Mouse (Mus musculus) lung, embryonic 15.5 days (tissue): ENCODE data around the gene Gria4. TPM values are rescaled to one million over a fixed set of nuclear protein-coding genes. Genes with fewer than 3 reads are reported as not detected.
"Not testable (repeated sequence)": the region's sequence is repeated elsewhere in the genome, so short reads cannot be mapped to it uniquely, and the experiment has no call there.

Experiments
- ATAC-seq: fragments of 200-750 bp; cut with Nextera tagmentation; 2 replicates; pipeline ENCODE4 v1.8.0; 2017; ENCODE audit warnings: moderate number of reproducible peaks, borderline replicate concordance; ENCODE audit not compliant: low FRiP score, low TSS enrichment; ENCODE audit errors: extremely low read depth
- H3K27ac ChIP-seq: fragments of 300-500 bp; sonication (generic); 2 replicates; pipeline ENCODE4 v1.5.1; 2015; ENCODE audit warnings: moderate library complexity, mild to moderate bottlenecking, inconsistent platforms
- H3K27me3 ChIP-seq: fragments of 300-500 bp; sonication (generic); 2 replicates; pipeline ENCODE4 v1.6.1; 2015; ENCODE audit warnings: inconsistent platforms
- H3K36me3 ChIP-seq: fragments of 300-500 bp; sonication (generic); 2 replicates; pipeline ENCODE4 v1.6.1; 2015; ENCODE audit warnings: inconsistent platforms
- H3K4me1 ChIP-seq: fragments of 300-500 bp; sonication (generic); 2 replicates; pipeline ENCODE4 v1.6.1; 2015; ENCODE audit warnings: inconsistent platforms
- H3K4me2 ChIP-seq: fragments of 300-500 bp; sonication (generic); 2 replicates; pipeline ENCODE4 v1.6.1; 2015; ENCODE audit warnings: inconsistent platforms, mild to moderate bottlenecking, moderate library complexity
- H3K4me3 ChIP-seq: fragments of 300-500 bp; sonication (generic); 2 replicates; pipeline ENCODE4 v1.5.1; 2015; ENCODE audit warnings: mild to moderate bottlenecking, inconsistent platforms
- H3K9ac ChIP-seq: fragments of 300-500 bp; sonication (generic); 2 replicates; pipeline ENCODE4 v1.6.1; 2015; ENCODE audit warnings: inconsistent platforms
- H3K9me3 ChIP-seq: fragments of 300-500 bp; sonication (generic); 2 replicates; pipeline ENCODE4 v1.6.1; 2016; ENCODE audit warnings: inconsistent platforms
- WGBS: fragments of 180-500 bp; shearing (Covaris S2); methylation state at CpG from one replicate; pipeline ENCODE4 v1.1.7; 2015; 5-methylcytosine and 5-hydroxymethylcytosine counted together
- microRNA-seq: library from miRNA; unstranded; fragments of <30 nt; microRNA quantifications from one replicate; pipeline ENCODE4, GENCODE M21; 2016
- polyA plus RNA-seq: library from polyadenylated mRNA; unstranded; fragments of >200 nt; fragmentation: Nextera tagmentation; extraction: Ambion mirVana; gene quantifications from 2 replicates; pipeline ENCODE4 v1.2.1, GENCODE M21; 2015

Gria4 gene
- polyA plus RNA-seq, 1 experiment from 2014 or later = 0.65 TPM

GRCm38 (mm10) chr9:4442908-4443307 is 353.1 kb downstream of the Gria4 start:
- Histone ChIP-seq H3K36me3 (no peaks in the 10 kb centered on the region), H3K4me3 (no peak overlapping the region)
- WGBS = 30% methylated on average over 2 of the region's 2 CpGs

DNA sequence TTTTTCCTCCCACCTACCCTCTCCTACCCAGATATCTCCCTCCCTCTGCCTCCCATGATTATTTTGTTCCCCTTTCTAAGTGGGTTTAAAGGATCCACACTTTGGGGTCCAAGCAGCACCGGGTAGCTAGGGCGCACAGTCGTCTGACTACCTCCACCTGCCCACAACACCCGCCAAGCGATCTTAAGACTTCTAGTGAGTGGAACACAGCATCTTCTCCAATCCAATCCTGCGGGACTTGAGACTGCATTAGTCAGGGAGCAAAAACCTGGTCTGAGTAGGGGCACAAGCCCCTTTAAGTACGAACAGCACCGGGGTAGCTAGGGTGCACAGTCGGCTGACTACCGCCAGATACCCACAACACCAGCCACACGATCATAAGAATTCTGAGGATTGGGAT is 395.2 kb downstream of the Gria4 start:
- H3K4me1 ChIP-seq, H3K4me2 ChIP-seq, H3K4me3 ChIP-seq, H3K9ac ChIP-seq, H3K27me3 ChIP-seq, H3K36me3 ChIP-seq, ATAC-seq, H3K9me3 ChIP-seq, H3K27ac ChIP-seq: not testable (repeated sequence)
- WGBS = 87% methylated on average over 11 of the region's 11 CpGs

More at GRCm38 (mm10) chr9:4442908-4443307, 353.1 kb downstream of the Gria4 start:
- H3K4me2 ChIP-seq = no peak overlapping the region
- no peaks in the 10 kb centered on the region for H3K9me3 ChIP-seq
- H3K27ac ChIP-seq = no peak overlapping the region
- H3K9ac ChIP-seq = no peak overlapping the region
- no peak for ATAC-seq
- no peaks in the 10 kb centered on the region for H3K27me3 ChIP-seq
- no peaks in the 10 kb centered on the region for H3K4me1 ChIP-seq

GRCm38 (mm10) chr9:4376640-4377120 is 419.4 kb downstream of the Gria4 start:
- Histone ChIP-seq H3K9ac (peak overlapping the region; percentile 61), H3K27me3 (no peaks in the 10 kb centered on the region), H3K4me3 (peak overlapping the region; percentile 79), H3K27ac (peak overlapping the region; percentile 54), H3K9me3 (no peaks in the 10 kb centered on the region), H3K36me3 (peaks cover 5% of the 10 kb centered on the region), H3K4me1 (peaks cover 18% of the 10 kb centered on the region; the same call in 1 of the 2 replicates), H3K4me2 (peak overlapping the region; percentile 66)
- WGBS = under 1% methylated on average over 15 of the region's 15 CpGs
- ATAC-seq = no peak; the same call in none of the 2 replicates

DNA sequence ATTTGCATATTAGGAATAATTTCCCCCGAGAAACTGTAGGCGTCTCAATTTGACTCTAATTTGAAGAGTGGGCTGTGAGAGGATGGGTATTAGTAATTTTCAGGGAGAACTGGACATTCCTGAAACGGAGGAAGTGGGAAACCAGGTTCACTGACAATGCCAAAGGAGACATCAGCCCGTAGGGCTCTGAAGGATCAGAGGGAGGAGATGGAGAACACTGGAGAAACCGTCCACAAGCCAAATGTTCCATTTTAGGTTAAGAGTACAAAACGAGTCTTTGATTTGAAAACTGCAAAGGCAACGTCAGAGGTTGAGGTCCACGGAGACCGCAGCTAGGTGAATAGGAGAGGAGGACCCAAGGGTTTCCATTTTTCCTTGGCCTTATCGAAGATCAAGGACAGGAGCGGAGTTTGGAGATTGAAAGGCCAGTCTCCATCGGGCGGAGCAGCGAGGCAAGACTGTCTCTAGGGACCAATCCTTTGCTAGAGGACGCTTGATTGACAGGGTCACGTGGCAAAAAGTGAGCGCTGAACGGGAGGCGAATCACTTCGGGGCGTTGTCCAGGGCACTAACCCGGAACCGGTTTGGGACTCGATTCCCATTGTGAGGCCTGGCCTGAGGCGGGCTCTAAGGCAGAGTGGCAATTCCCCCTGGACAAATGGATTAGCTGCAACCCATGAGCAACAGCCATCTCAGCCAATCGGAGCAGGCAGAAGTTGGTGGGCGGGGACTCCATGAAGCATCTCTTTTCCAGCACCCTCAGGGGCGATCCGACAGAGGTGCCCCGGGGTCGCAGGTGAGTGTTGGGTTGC is 420.0 kb downstream of the Gria4 start, which contains the start of gene Msantd4:
Msantd4 (plus strand) TSS at position 735 of the 812 bp plus-strand sequence.
- whole genome bisulfite sequencing = 3% methylated on average over 31 of the region's 31 CpGs
- peak; percentile 100 for ATAC-seq
- Histone ChIP-seq H3K4me3 (peak within 1 kb of the TSS; percentile 79), H3K9ac (peak within 1 kb of the TSS; percentile 61), H3K4me1 (peaks cover 18% of the 10 kb centered on the region; the same call in 1 of the 2 replicates), H3K27me3 (no peaks in the 10 kb centered on the region), H3K27ac (peak within 1 kb of the TSS; percentile 54), H3K36me3 (peaks cover 4% of the 10 kb centered on the region; the same call in 1 of the 2 replicates), H3K4me2 (peak within 1 kb of the TSS; percentile 66), H3K9me3 (no peaks in the 10 kb centered on the region)

Small RNA genes lying within 50 kb of the gene (microRNA-seq; reads per million reads assigned to microRNA genes)
- gene Gm23811 (not detected), gene Gm23992 (not detected)
